Mouse (Mus musculus) MEL (cell line): ENCODE measurements around the gene Fam173b. TPM values are rescaled to one million over a fixed set of nuclear protein-coding genes. Genes with fewer than 3 reads are reported as not detected.

Experiments used
- DNase-seq: peaks from one replicate; pipeline ENCODE4 v3.0.0; 2011; ENCODE audit warnings: low read depth, low spot score
- H3K27ac ChIP-seq: 2 replicates; pipeline ENCODE4 v1.5.1; 2012; ENCODE audit warnings: low read depth, mild to moderate bottlenecking, control low read depth, low read length, moderate library complexity; ENCODE audit not compliant: control insufficient read depth
- H3K27me3 ChIP-seq, 2 experiments: fragments of 150-350 bp in 1 of 2; sonication (generic) in 1 of 2; 2 replicates each; pipeline ENCODE4 v1.6.1; 2012; ENCODE audit warnings: low read length in 2 of 2, mild to moderate bottlenecking in 2 of 2, improper control_type of control experiment in 1 of 2, moderate library complexity in 1 of 2; ENCODE audit not compliant: insufficient read depth in 2 of 2, control insufficient read depth in 1 of 2
- H3K36me3 ChIP-seq, 2 experiments: 2 replicates each; pipeline ENCODE4 v1.6.1; 2012 to 2014; ENCODE audit warnings: low read length in 2 of 2, improper control_type of control experiment in 1 of 2, inconsistent platforms in 1 of 2, mild to moderate bottlenecking in 1 of 2; ENCODE audit not compliant: insufficient read depth in 2 of 2, control insufficient read depth in 1 of 2
- H3K4me1 ChIP-seq, 2 experiments: fragments of 150-350 bp in 1 of 2; sonication (generic) in 1 of 2; 2 replicates each; pipeline ENCODE4 v1.6.1; 2012; ENCODE audit warnings: low read length in 2 of 2, improper control_type of control experiment in 1 of 2, mild to moderate bottlenecking in 1 of 2; ENCODE audit not compliant: insufficient read depth in 2 of 2, control insufficient read depth in 1 of 2
- H3K4me3 ChIP-seq, 2 experiments: fragments of 150-350 bp in 1 of 2; sonication (generic) in 1 of 2; 2 replicates each; pipeline ENCODE4 v1.5.1; 2012; ENCODE audit warnings: low read depth in 2 of 2, low read length in 2 of 2, mild to moderate bottlenecking in 2 of 2, moderate library complexity in 2 of 2, control low read depth in 1 of 2, improper control_type of control experiment in 1 of 2; ENCODE audit not compliant: control insufficient read depth in 1 of 2, insufficient read depth in 1 of 2
- H3K79me2 ChIP-seq: 2 replicates; pipeline ENCODE4 v1.6.1; 2012; ENCODE audit warnings: mild to moderate bottlenecking, low read length, moderate library complexity; ENCODE audit not compliant: control insufficient read depth, poor library complexity, insufficient read depth
- H3K9ac ChIP-seq: 2 replicates; pipeline ENCODE4 v1.6.1; 2012; ENCODE audit warnings: low read depth, mild to moderate bottlenecking, control low read depth, low read length, moderate library complexity; ENCODE audit not compliant: control insufficient read depth, poor library complexity, severe bottlenecking
- H3K9me3 ChIP-seq: fragments of 150-350 bp; sonication (generic); replicated peaks from 2 replicates; pipeline ENCODE4 v1.6.1; 2012; ENCODE audit warnings: mild to moderate bottlenecking, low read length, improper control_type of control experiment, moderate library complexity; ENCODE audit not compliant: insufficient read depth
- BHLHE40 ChIP-seq: IDR thresholded peaks from 2 replicates; pipeline ENCODE4 v1.6.1; 2012; ENCODE audit warnings: low read depth, mild to moderate bottlenecking, inconsistent platforms, low read length, improper control_type of control experiment, borderline replicate concordance
- ELF1 ChIP-seq: IDR thresholded peaks from 2 replicates; pipeline ENCODE4 v1.6.1; 2014; ENCODE audit warnings: low read depth, mild to moderate bottlenecking, inconsistent platforms, low read length, improper control_type of control experiment, moderate library complexity
- EP300 ChIP-seq, 2 experiments: IDR thresholded peaks; 2 replicates each; pipeline ENCODE4 v1.6.1; 2011; ENCODE audit warnings: improper control_type of control experiment in 2 of 2, low read length in 2 of 2, low read depth in 1 of 2, mild to moderate bottlenecking in 1 of 2
- JUND ChIP-seq: IDR thresholded peaks from 2 replicates; pipeline ENCODE4 v1.6.1; 2011; ENCODE audit warnings: low read depth, mild to moderate bottlenecking, improper control_type of control experiment, low read length
- KAT2A ChIP-seq: conservative IDR thresholded peaks from 2 replicates; pipeline ENCODE4 v1.6.1; 2012; ENCODE audit warnings: low read depth, low read length, improper control_type of control experiment, inconsistent platforms
- MAFK ChIP-seq: IDR thresholded peaks from 2 replicates; pipeline ENCODE4 v1.6.1; 2011; ENCODE audit warnings: low read depth, mild to moderate bottlenecking, low read length, improper control_type of control experiment, borderline replicate concordance
- MAX ChIP-seq: IDR thresholded peaks from 2 replicates; pipeline ENCODE4 v1.6.1; 2011; ENCODE audit warnings: low read length, improper control_type of control experiment
- MEF2A ChIP-seq: IDR thresholded peaks from 2 replicates; pipeline ENCODE4 v1.6.1; 2014; ENCODE audit warnings: low read depth, mild to moderate bottlenecking, inconsistent platforms, low read length, improper control_type of control experiment; ENCODE audit not compliant: poor library complexity, insufficient replicate concordance, severe bottlenecking; ENCODE audit errors: extremely low read depth
- MYB ChIP-seq: IDR thresholded peaks from 2 replicates; pipeline ENCODE4 v1.6.1; 2011; ENCODE audit warnings: mild to moderate bottlenecking, low read depth, low read length, improper control_type of control experiment
- MYC ChIP-seq: IDR thresholded peaks from 2 replicates; pipeline ENCODE4 v1.6.1; 2011; ENCODE audit warnings: low read depth, mild to moderate bottlenecking, low read length, improper control_type of control experiment, moderate library complexity
- NELFE ChIP-seq: IDR thresholded peaks from 2 replicates; pipeline ENCODE4 v1.6.1; 2011; ENCODE audit warnings: low read depth, low read length, improper control_type of control experiment
- NRF1 ChIP-seq: IDR thresholded peaks from 2 replicates; pipeline ENCODE4 v1.6.1; 2014; ENCODE audit warnings: low read depth, mild to moderate bottlenecking, inconsistent platforms, low read length, improper control_type of control experiment, moderate library complexity; ENCODE audit not compliant: poor library complexity, insufficient read depth, severe bottlenecking
- POLR2A ChIP-seq, 2 experiments: IDR thresholded peaks; 2 replicates each; pipeline ENCODE4 v1.6.1; 2011 to 2012; ENCODE audit warnings: low read length in 2 of 2, mild to moderate bottlenecking in 2 of 2, control low read depth in 1 of 2, improper control_type of control experiment in 1 of 2, low read depth in 1 of 2, moderate library complexity in 1 of 2; ENCODE audit not compliant: control insufficient read depth in 1 of 2, insufficient read depth in 1 of 2, poor library complexity in 1 of 2
- RCOR1 ChIP-seq: IDR thresholded peaks from 2 replicates; pipeline ENCODE4 v1.6.1; 2012; ENCODE audit warnings: low read depth, mild to moderate bottlenecking, inconsistent platforms, low read length, improper control_type of control experiment
- SIN3A ChIP-seq: IDR thresholded peaks from 2 replicates; pipeline ENCODE4 v1.6.1; 2012; ENCODE audit warnings: low read length, improper control_type of control experiment, inconsistent platforms
- SMC3 ChIP-seq: IDR thresholded peaks from 2 replicates; pipeline ENCODE4 v1.6.1; 2011; ENCODE audit warnings: low read depth, low read length, improper control_type of control experiment
- UBTF ChIP-seq: IDR thresholded peaks from 2 replicates; pipeline ENCODE4 v1.6.1; 2012; ENCODE audit warnings: low read depth, mild to moderate bottlenecking, inconsistent platforms, low read length, improper control_type of control experiment, moderate library complexity, borderline replicate concordance; ENCODE audit not compliant: insufficient read depth
- USF1 ChIP-seq: IDR thresholded peaks from 2 replicates; pipeline ENCODE4 v1.6.1; 2014; ENCODE audit warnings: low read depth, mild to moderate bottlenecking, inconsistent platforms, low read length, improper control_type of control experiment, moderate library complexity
- ZC3H11A ChIP-seq: IDR thresholded peaks from 2 replicates; pipeline ENCODE4 v1.6.1; 2012; ENCODE audit warnings: low read depth, mild to moderate bottlenecking, inconsistent platforms, low read length, improper control_type of control experiment
- ZKSCAN1 ChIP-seq: IDR thresholded peaks from 2 replicates; pipeline ENCODE4 v1.6.1; 2012; ENCODE audit warnings: low read depth, mild to moderate bottlenecking, inconsistent platforms, low read length, improper control_type of control experiment, moderate library complexity
- ZNF384 ChIP-seq: IDR thresholded peaks from 2 replicates; pipeline ENCODE4 v1.6.1; 2012; ENCODE audit warnings: low read depth, mild to moderate bottlenecking, inconsistent platforms, low read length, improper control_type of control experiment
- polyA plus RNA-seq, 2 experiments: library from polyadenylated mRNA; stranded (reverse) in 1 of 2; unstranded in 1 of 2; fragments of >175 nt in 1 of 2; fragments of >200 nt in 1 of 2; gene quantifications; 2 replicates each; pipeline versions ENCODE4 v1.2.1 to v1.2.4; 2012; ENCODE audit warnings: low replicate concordance in 2 of 2, low read depth in 1 of 2; ENCODE audit not compliant: insufficient read length in 2 of 2, insufficient read depth in 1 of 2, missing spikeins in 1 of 2
- total RNA-seq: library from RNA; depleted of rRNA; stranded (reverse); fragments of 300-350 nt; gene quantifications from 2 replicates; pipeline ENCODE4 v1.2.3, GENCODE M21; 2012

The Fam173b gene
- total and polyA plus RNA-seq, 3 experiments, result 21.0 to 29.2 TPM; not detected in 1

- Histone ChIP-seq H3K9ac (no peak overlapping the region), H3K9me3 (no peaks in the 10 kb centered on the region), H3K79me2 (no peaks in the 10 kb centered on the region), H3K4me3 (no peak overlapping the region), H3K36me3 (no peaks in the 10 kb centered on the region), H3K4me1 (no peaks in the 10 kb centered on the region), H3K27me3 (peaks cover 3% of the 10 kb centered on the region in 2 experiments; a peak in 3 of 4 replicates), H3K27ac (no peak overlapping the region)
- DNase-seq, result no peak
- TF ChIP-seq MAX, result no peak
- no peak for TF ChIP-seq MEF2A
- TF ChIP-seq EP300 (IDR thresholded peaks at IDR 0.05; ENCODE audit: low read depth in 1 of 2, low read length in 2 of 2), result no peak
- TF ChIP-seq USF1, result no peak
- TF ChIP-seq MYC, result no peak
- TF ChIP-seq NELFE, result no peak
- TF ChIP-seq BHLHE40, result no peak
- TF ChIP-seq POLR2A (IDR thresholded peaks at IDR 0.05; ENCODE audit: control insufficient read depth in 1 of 2, insufficient read depth in 1 of 2, low read depth in 1 of 2, low read length in 2 of 2, poor library complexity in 1 of 2), result no peak
- TF ChIP-seq MAFK, result no peak
- TF ChIP-seq ZNF384, result no peak
- TF ChIP-seq MYB, result no peak
- no peak for TF ChIP-seq UBTF
- TF ChIP-seq SIN3A, result no peak
- no peak for TF ChIP-seq NRF1
- TF ChIP-seq RCOR1, result no peak
- TF ChIP-seq ZC3H11A, result no peak
- TF ChIP-seq SMC3, result no peak
- no peak for TF ChIP-seq ZKSCAN1
- no peak for TF ChIP-seq JUND
- TF ChIP-seq KAT2A, result no peak
These were observed 46.4 kb downstream of the Fam173b start for GRCm38 (mm10) chr15:31647851-31648569.

GRCm38 (mm10) chr15:31649691-31650090 lies 48.0 kb downstream of the Fam173b start:
- no peaks in the 10 kb centered on the region for H3K9me3 ChIP-seq
- H3K27me3 ChIP-seq, result peaks cover 1 to 3% of the 10 kb centered on the region in 2 experiments; a peak in 3 of 4 replicates
- peak; percentile 14 for DNase-seq
- no peak overlapping the region for H3K27ac ChIP-seq
- TF ChIP-seq USF1 (0 out of 2 replicates have a peak, but pooled peaks have one; percentile 5), ELF1 (no peak), MAFK (no peak)
- H3K4me1 ChIP-seq, result no peaks in the 10 kb centered on the region
- H3K4me3 ChIP-seq, result no peak overlapping the region
- H3K36me3 ChIP-seq, result no peaks in the 10 kb centered on the region
- H3K79me2 ChIP-seq, result no peaks in the 10 kb centered on the region
- no peak overlapping the region for H3K9ac ChIP-seq
